17 mouse cellular contexts compared by ENCODE assay signal in genomic region chr3:67146280-67146679, GRCm38 (mm10).
"Had no signal": no experiment of that assay in that cellular context is flagged by ENCODE, and none has a peak within 500 bp of the region (broad histone marks: within the 10 kb centered on the region; RNA-seq: fewer than 3 reads in every experiment).

No protein-coding gene starts in this region.

- H3K27ac ChIP-seq: neural tube, embryonic 12.5 days; neural tube, embryonic 13.5 days; neural tube, embryonic 15.5 days; stomach, embryonic 15.5 days; stomach, postnatal 0 days had no signal

- H3K4me2 ChIP-seq: neural tube, embryonic 12.5 days; neural tube, embryonic 13.5 days; neural tube, embryonic 15.5 days; stomach, embryonic 15.5 days had no signal

- H3K4me1 ChIP-seq: neural tube, embryonic 12.5 days; neural tube, embryonic 13.5 days; neural tube, embryonic 15.5 days; stomach, embryonic 15.5 days had no signal

- DNase-seq: retina, postnatal 1 day; right cerebral cortex, adult 18-20 months; right cerebral cortex, postnatal 14 days; right cerebral cortex, postnatal 25 days; right cerebral cortex, postnatal 4 days; spleen, adult 18-20 months; thymus, adult 18-20 months; thymus, adult 2 months; thymus, postnatal 14 days; thymus, postnatal 25 days; thymus, postnatal 36 days; thymus, postnatal 4 days had no signal

- H3K36me3 ChIP-seq: neural tube, embryonic 12.5 days; neural tube, embryonic 13.5 days; neural tube, embryonic 15.5 days; stomach, embryonic 15.5 days had no signal

- H3K9me3 ChIP-seq: neural tube, embryonic 12.5 days; neural tube, embryonic 13.5 days; neural tube, embryonic 15.5 days; stomach, embryonic 15.5 days had no signal

- H3K27me3 ChIP-seq: neural tube, embryonic 12.5 days; neural tube, embryonic 13.5 days; neural tube, embryonic 15.5 days; stomach, embryonic 15.5 days had no signal

- H3K9ac ChIP-seq: neural tube, embryonic 12.5 days; neural tube, embryonic 13.5 days; neural tube, embryonic 15.5 days; stomach, embryonic 15.5 days had no signal

- H3K4me3 ChIP-seq: neural tube, embryonic 12.5 days; neural tube, embryonic 13.5 days; neural tube, embryonic 15.5 days; stomach, embryonic 15.5 days had no signal
